Mouse (Mus musculus) embryonic facial prominence, embryonic 11.5 days (tissue): ENCODE results near the gene Malrd1. TPM values are rescaled to one million over a fixed set of nuclear protein-coding genes. Genes with fewer than 3 reads are reported as not detected.

Experiments used
- ATAC-seq: fragments of 200-750 bp; cut with Nextera tagmentation; replicated peaks from 2 replicates; pipeline ENCODE4 v1.8.0; 2017; ENCODE audit warnings: low read depth; ENCODE audit not compliant: insufficient number of reproducible peaks, low FRiP score, low TSS enrichment
- DNase-seq: peaks from one replicate; pipeline ENCODE4 v3.0.0-alpha.2; 2015; ENCODE audit warnings: low spot score
- H3K27ac ChIP-seq: fragments of 300-500 bp; sonication (generic); replicated peaks from 2 replicates; pipeline ENCODE4 v1.5.1; 2014; ENCODE audit warnings: mild to moderate bottlenecking, low read depth, low read length, control low read depth
- H3K27me3 ChIP-seq: fragments of 300-500 bp; sonication (generic); 2 replicates; pipeline ENCODE4 v1.6.1; 2014; ENCODE audit warnings: mild to moderate bottlenecking, low read length, moderate library complexity, mixed read lengths; ENCODE audit not compliant: control insufficient read depth, insufficient read depth
- H3K36me3 ChIP-seq: fragments of 300-500 bp; sonication (generic); replicated peaks from 2 replicates; pipeline ENCODE4 v1.6.1; 2014; ENCODE audit warnings: low read depth, mild to moderate bottlenecking, low read length, moderate library complexity, mixed read lengths; ENCODE audit not compliant: control insufficient read depth, insufficient read depth
- H3K4me1 ChIP-seq: fragments of 300-500 bp; sonication (generic); 2 replicates; pipeline ENCODE4 v1.6.1; 2014; ENCODE audit warnings: low read length, mixed read lengths; ENCODE audit not compliant: control insufficient read depth, insufficient read depth
- H3K4me2 ChIP-seq: fragments of 300-500 bp; sonication (generic); 2 replicates; pipeline ENCODE4 v1.6.1; 2014; ENCODE audit warnings: low read depth, mild to moderate bottlenecking, control low read depth, low read length, moderate library complexity
- H3K4me3 ChIP-seq: fragments of 300-500 bp; sonication (generic); 2 replicates; pipeline ENCODE4 v1.5.1; 2014; ENCODE audit warnings: low read depth, low read length, control low read depth
- H3K9ac ChIP-seq: fragments of 300-500 bp; sonication (generic); replicated peaks from 2 replicates; pipeline ENCODE4 v1.6.1; 2014; ENCODE audit warnings: mild to moderate bottlenecking, control low read depth, low read length
- H3K9me3 ChIP-seq: fragments of 300-500 bp; sonication (generic); replicated peaks from 2 replicates; pipeline ENCODE4 v1.6.1; 2016; ENCODE audit warnings: mild to moderate bottlenecking, low read length, inconsistent platforms, mixed read lengths; ENCODE audit not compliant: control insufficient read depth
- WGBS: fragments of 180-500 bp; shearing (Covaris S2); extraction: QIAGEN DNeasy Blood & Tissue Kit; methylation state at CpG from one replicate; pipeline ENCODE4 v1.1.7; 2014; 5-methylcytosine and 5-hydroxymethylcytosine counted together
- polyA plus RNA-seq: library from polyadenylated mRNA; unstranded; fragments of >200 nt; fragmentation: Nextera tagmentation; extraction: Ambion mirVana; gene quantifications from 2 replicates; pipeline ENCODE4 v1.2.1, GENCODE M21; 2014

The Malrd1 gene
- polyA plus RNA-seq = 0.03 TPM in 1 of 2 replicates, not detected in the other

- 82% methylated on average over 2 of the region's 2 CpGs for WGBS
- H3K9me3 ChIP-seq = no peaks in the 10 kb centered on the region
- no peak within 1 kb of the TSS for H3K4me2 ChIP-seq
These were observed at the start of gene Malrd1 for GRCm38 (mm10) chr2:15526241-15526924. Malrd1 (plus strand) TSS chr2:15526479.

GRCm38 (mm10) chr2:15538643-15539042 is 12.4 kb downstream of the Malrd1 start:
- no peaks in the 10 kb centered on the region for H3K9me3 ChIP-seq
- 84% methylated on average over 1 of the region's 1 CpGs for WGBS
- H3K4me1 ChIP-seq = no peaks in the 10 kb centered on the region
- DNase-seq (no peak), ATAC-seq (no peak)
- H3K9ac ChIP-seq = no peak overlapping the region
- H3K4me2 ChIP-seq = no peak overlapping the region
- H3K27me3 ChIP-seq = no peaks in the 10 kb centered on the region
- no peak overlapping the region for H3K27ac ChIP-seq
- H3K36me3 ChIP-seq = no peaks in the 10 kb centered on the region
- H3K4me3 ChIP-seq = no peak overlapping the region

More at GRCm38 (mm10) chr2:15526241-15526924, at the start of gene Malrd1:
- Histone ChIP-seq H3K27me3 (no peaks in the 10 kb centered on the region), H3K4me1 (no peaks in the 10 kb centered on the region), H3K36me3 (no peaks in the 10 kb centered on the region), H3K27ac (no peak within 1 kb of the TSS), H3K9ac (no peak within 1 kb of the TSS), H3K4me3 (no peak within 1 kb of the TSS)
- DNase-seq (no peak), ATAC-seq (no peak)

DNA sequence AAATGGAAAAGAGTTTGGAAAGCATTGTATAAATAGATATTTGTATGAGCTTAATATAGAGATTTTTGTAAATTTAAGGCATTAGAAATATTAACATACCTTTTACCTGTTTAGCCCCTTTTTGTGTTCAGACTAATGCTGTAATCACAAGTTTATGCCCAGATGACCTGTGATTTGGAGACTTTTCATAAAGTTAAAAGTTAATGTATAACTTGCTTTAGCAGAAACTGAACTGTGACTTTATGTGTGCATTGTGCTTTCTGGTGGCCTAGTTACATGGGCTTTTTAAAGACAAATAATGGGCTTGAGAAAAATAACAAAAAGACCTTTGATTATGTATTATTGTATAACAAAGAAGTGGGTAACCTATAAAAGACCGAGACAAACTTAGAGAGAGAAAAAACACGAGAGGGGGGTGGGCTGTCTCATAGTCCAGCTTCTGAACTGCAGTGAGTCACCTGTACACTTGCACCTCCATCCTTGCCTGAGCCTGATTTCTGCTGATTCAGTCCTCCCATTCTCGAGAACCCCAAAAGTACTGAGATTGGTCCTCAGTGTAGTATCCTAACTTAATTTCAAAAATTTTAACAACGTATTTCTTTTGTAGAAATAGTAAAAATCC is 87.2 kb downstream of the Malrd1 start:
- no peaks in the 10 kb centered on the region for H3K4me1 ChIP-seq
- no peaks in the 10 kb centered on the region for H3K9me3 ChIP-seq
- no peaks in the 10 kb centered on the region for H3K27me3 ChIP-seq
- no peaks in the 10 kb centered on the region for H3K36me3 ChIP-seq
- DNase-seq (no peak), ATAC-seq (no peak)
- no peak overlapping the region for H3K4me2 ChIP-seq
- no peak overlapping the region for H3K9ac ChIP-seq
- 81% methylated on average over 4 of the region's 4 CpGs for WGBS
- H3K27ac ChIP-seq = no peak overlapping the region
- no peak overlapping the region for H3K4me3 ChIP-seq

GRCm38 (mm10) chr2:15614026-15614425 is 87.7 kb downstream of the Malrd1 start:
- DNase-seq = no peak
- Histone ChIP-seq H3K4me1 (no peaks in the 10 kb centered on the region), H3K36me3 (no peaks in the 10 kb centered on the region), H3K4me2 (no peak overlapping the region), H3K9ac (no peak overlapping the region), H3K4me3 (no peak overlapping the region), H3K9me3 (no peaks in the 10 kb centered on the region), H3K27me3 (no peaks in the 10 kb centered on the region), H3K27ac (no peak overlapping the region)
- no peak for ATAC-seq
- WGBS = 84% methylated on average over 5 of the region's 5 CpGs

DNA sequence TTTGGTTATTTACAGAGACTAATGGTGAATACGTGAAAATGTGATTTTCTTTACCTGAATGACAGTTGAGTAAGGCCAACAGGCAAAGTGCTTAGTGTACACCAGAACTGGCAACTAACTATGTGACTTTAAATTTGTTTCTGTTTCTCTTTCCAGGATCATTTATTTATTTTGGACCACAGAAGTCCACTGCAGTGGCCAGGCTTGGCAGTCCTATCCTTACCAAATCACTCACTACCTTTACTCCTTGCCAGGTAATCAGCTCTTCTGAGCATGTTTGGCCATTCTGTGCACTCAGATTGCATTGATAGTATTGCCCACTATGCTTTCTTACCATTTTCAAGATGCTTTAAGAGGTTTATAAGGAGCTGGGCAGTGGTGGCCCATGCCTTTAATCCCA is 109.5 kb downstream of the Malrd1 start:
- H3K9me3 ChIP-seq = no peaks in the 10 kb centered on the region
- no peak overlapping the region for H3K4me2 ChIP-seq
- ATAC-seq (no peak), DNase-seq (no peak)
- H3K4me3 ChIP-seq = no peak overlapping the region
- no peak overlapping the region for H3K27ac ChIP-seq
- H3K9ac ChIP-seq = no peak overlapping the region
- H3K27me3 ChIP-seq = no peaks in the 10 kb centered on the region
- no peaks in the 10 kb centered on the region for H3K36me3 ChIP-seq
- no peaks in the 10 kb centered on the region for H3K4me1 ChIP-seq
- WGBS = 87% methylated on average over 1 of the region's 1 CpGs

- WGBS = 87% methylated on average over 1 of the region's 1 CpGs
- no peaks in the 10 kb centered on the region for H3K4me1 ChIP-seq
These were observed 117.6 kb downstream of the Malrd1 start for GRCm38 (mm10) chr2:15643864-15644263.

GRCm38 (mm10) chr2:15656388-15656787 is 130.1 kb downstream of the Malrd1 start:
- no peaks in the 10 kb centered on the region for H3K9me3 ChIP-seq
- H3K36me3 ChIP-seq = no peaks in the 10 kb centered on the region
- DNase-seq (no peak), ATAC-seq (no peak)
- no peak overlapping the region for H3K9ac ChIP-seq
- H3K27me3 ChIP-seq = no peaks in the 10 kb centered on the region
- H3K4me1 ChIP-seq = no peaks in the 10 kb centered on the region
- no peak overlapping the region for H3K4me2 ChIP-seq
- H3K27ac ChIP-seq = no peak overlapping the region
- no peak overlapping the region for H3K4me3 ChIP-seq
- 65% methylated on average over 1 of the region's 1 CpGs for WGBS

More at GRCm38 (mm10) chr2:15643864-15644263, 117.6 kb downstream of the Malrd1 start:
- no peak for ATAC-seq
- no peaks in the 10 kb centered on the region for H3K9me3 ChIP-seq
- no peak overlapping the region for H3K4me2 ChIP-seq
- DNase-seq = no peak
- H3K9ac ChIP-seq = no peak overlapping the region
- no peak overlapping the region for H3K4me3 ChIP-seq
- no peak overlapping the region for H3K27ac ChIP-seq
- H3K36me3 ChIP-seq = no peaks in the 10 kb centered on the region
- H3K27me3 ChIP-seq = no peaks in the 10 kb centered on the region

DNA sequence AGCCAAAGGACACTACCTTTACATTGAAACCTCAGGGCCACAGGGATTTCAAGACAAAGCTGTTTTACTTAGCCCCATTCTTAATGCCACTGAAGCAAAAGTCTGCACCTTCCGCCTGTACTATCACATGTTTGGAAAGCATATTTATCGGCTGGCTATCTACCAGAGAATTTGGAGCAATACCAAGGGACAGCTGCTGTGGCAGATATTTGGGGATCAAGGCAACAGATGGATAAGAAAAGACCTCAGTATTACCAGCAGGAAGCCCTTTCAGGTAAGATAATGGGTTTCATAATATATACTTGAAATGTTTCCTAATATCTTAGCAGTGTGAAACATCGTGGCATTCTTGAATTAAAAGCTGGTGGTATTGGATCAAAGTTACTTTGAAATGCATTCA is 176.7 kb downstream of the Malrd1 start:
- Histone ChIP-seq H3K4me1 (no peaks in the 10 kb centered on the region), H3K9ac (no peak overlapping the region), H3K4me3 (no peak overlapping the region), H3K9me3 (no peaks in the 10 kb centered on the region), H3K27me3 (no peaks in the 10 kb centered on the region), H3K27ac (no peak overlapping the region), H3K4me2 (no peak overlapping the region), H3K36me3 (no peaks in the 10 kb centered on the region)
- WGBS = 91% methylated on average over 3 of the region's 3 CpGs
- DNase-seq (no peak), ATAC-seq (no peak)
